Mouse (Mus musculus): ENCODE data around the gene Olfr137.

The Olfr137 gene

DNA sequence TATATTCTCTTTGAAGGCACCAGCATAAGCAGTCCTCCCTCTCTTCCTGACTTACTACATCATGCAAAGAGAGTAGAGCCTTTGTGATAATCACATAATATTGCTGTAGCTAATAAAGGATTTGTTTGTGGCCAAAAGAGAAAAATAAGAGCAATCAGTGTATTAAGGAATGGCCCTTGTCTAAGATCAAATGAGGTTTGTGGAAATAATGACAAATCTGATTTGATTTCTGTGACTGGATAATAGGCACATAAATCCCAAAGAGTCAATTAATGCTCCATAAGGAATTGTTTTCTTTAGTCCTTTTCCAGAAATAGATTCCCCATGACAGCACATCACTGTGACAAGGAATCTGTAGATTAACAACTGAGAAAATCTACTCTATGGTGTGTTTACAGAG is at the start of gene Olfr137:
Gene Olfr137, minus strand, starts transcription at position 101 of the 400 bp plus-strand sequence.
- DNase-seq (ENCODE audit: low spot score) = no peak

- DNase-seq (ENCODE audit: low spot score) = no peak
Observed at GRCm38 (mm10) chr17:38329531-38329930, 22.2 kb upstream of the Olfr137 start, which contains the start of gene Olfr136. Olfr136 (plus strand) TSS chr17:38329831.

GRCm38 (mm10) chr17:38260735-38261134 is 46.6 kb downstream of the Olfr137 start, which contains the start of gene Olfr138:
Olfr138 (plus strand) TSS chr17:38261035.
- DNase-seq (ENCODE audit: low spot score) = no peak
